Mouse (Mus musculus) spleen, adult 2 months (tissue): ENCODE results near the gene Cttnbp2.

Experiments used
- CTCF ChIP-seq: fragments of 200-500 bp; IDR thresholded peaks from 2 replicates; pipeline ENCODE4 v1.5.1; 2011; ENCODE audit warnings: mild to moderate bottlenecking, inconsistent platforms; ENCODE audit not compliant: insufficient read depth, insufficient read length, insufficient replicate concordance; ENCODE audit errors: extremely low read depth
- POLR2A ChIP-seq: fragments of 200-500 bp; IDR thresholded peaks from 2 replicates; pipeline ENCODE4 v1.6.1; 2011; ENCODE audit warnings: low read depth, low read length, inconsistent platforms

DNA sequence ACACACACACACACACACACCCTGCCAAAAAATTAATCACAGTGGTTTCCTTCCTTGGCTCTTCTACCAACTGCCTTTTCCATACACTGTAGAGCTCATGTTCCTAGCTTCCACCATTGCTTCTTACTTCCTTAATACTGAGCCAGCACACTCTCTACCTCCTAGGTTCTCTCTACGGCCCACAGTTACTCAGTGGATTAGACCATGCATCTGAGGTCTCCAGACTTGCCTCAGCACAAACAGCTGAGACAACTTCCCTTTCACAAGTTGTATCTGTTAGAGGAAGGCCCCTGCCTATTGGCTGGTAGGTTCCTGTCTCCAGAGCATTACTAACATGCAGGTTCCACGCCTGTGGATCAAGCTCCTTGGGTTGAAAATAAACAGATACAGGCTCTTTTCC lies 45.4 kb downstream of the Cttnbp2 start:
- TF ChIP-seq POLR2A (no peak), CTCF (no peak)
